Mouse (Mus musculus): ENCODE results near the gene Rbbp4.

DNA sequence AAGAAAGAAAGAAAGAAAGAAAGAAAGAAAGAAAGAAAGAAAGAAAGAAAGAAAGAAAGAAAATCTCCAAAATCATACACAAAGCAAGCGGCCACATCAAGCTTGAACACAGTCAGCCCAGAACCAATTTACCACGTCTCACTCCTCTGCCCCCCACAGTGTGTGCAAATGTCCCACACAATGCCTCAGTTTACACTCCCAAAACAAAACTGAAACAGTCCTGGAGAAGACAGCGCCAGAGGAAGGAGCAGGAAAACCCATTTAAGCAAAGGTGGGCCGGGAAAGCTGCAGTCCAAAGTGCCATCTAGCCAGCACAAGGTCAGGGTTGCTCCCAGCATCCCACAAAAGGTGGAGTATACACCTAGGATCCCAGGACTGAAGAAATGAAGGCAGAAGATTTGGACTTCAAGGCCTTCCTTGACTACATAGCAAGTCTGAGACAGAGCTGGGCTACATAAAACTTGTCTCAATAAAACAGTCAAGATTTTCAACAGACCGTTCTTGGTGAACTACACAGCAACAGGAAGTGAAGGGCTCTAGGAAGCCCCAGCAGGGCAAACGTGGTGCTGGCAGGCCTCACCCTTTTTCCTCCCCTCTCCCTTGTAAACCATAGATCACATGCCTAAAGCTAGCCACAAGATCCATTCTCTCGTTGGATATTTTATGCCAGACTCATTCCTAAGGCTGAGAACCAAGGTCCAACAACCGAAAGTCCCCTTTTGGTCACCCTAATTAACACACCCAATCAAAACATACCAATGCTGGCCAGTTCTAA lies 38.2 kb upstream of the Rbbp4 start:
- TF ChIP-seq CTCF (IDR thresholded peaks at IDR 0.05; ENCODE audit: extremely low read depth, insufficient read length, insufficient replicate concordance, low read depth, low read length) (no peak), POLR2A (IDR thresholded peaks at IDR 0.05; ENCODE audit: low read depth, low read length) (no peak)

Data from small intestine, adult 2 months (tissue).